8 mouse cellular contexts compared by ENCODE assay signal in genomic region chr8:121585159-121585825, GRCm38 (mm10). TPM values are rescaled to one million over a fixed set of nuclear protein-coding genes. Genes with fewer than 3 reads are reported as not detected.
DNase-seq lines count a peak whose midpoint lies in the region; ATAC-seq and TF ChIP-seq lines count a peak whose summit lies in the region.

No protein-coding gene starts in this region.

- DNase-seq in c-Kit-positive CD71-positive TER-119-positive erythroid progenitor cells, embryonic 14.5 days (ENCODE audit: low spot score), result peak; percentile 99
- DNase-seq in heart, postnatal 0 days (ENCODE audit: low spot score), result peak; percentile 98
- peak; percentile 100 for DNase-seq in kidney, postnatal 4 days

- peak; percentile 90 for TF ChIP-seq EP300 in heart, postnatal 0 days (IDR thresholded peaks at IDR 0.05; ENCODE audit: low read depth)

- peaks cover 60% of the 10 kb centered on the region for H3K4me1 ChIP-seq in E14TG2a.4 (replicated peaks; ENCODE audit: low read depth, low read length)
- peaks cover 13% of the 10 kb centered on the region for H3K4me1 ChIP-seq in forebrain, embryonic 12.5 days
- H3K4me1 ChIP-seq in heart, postnatal 0 days (ENCODE audit: control insufficient read depth, insufficient read depth), result 0 out of 2 replicates have a peak, but pooled peaks cover 4% of the 10 kb centered on the region
- H3K4me1 ChIP-seq in liver, embryonic 16.5 days (ENCODE audit: control insufficient read depth, low read depth, low read length), result peaks cover 52% of the 10 kb centered on the region
- peaks cover 17% of the 10 kb centered on the region for H3K4me1 ChIP-seq in neural tube, embryonic 13.5 days (replicated peaks)
- peaks cover 16% of the 10 kb centered on the region for H3K4me1 ChIP-seq in testis, adult 2 months (ENCODE audit: control insufficient read depth, insufficient read depth, low read length)

- no peak overlapping the region for H3K27ac ChIP-seq in forebrain, embryonic 12.5 days
- H3K27ac ChIP-seq in heart, postnatal 0 days (ENCODE audit: low read depth), result peak overlapping the region; percentile 77
- peak overlapping the region; percentile 84 for H3K27ac ChIP-seq in liver, embryonic 16.5 days (ENCODE audit: low read length)
- H3K27ac ChIP-seq in neural tube, embryonic 13.5 days (replicated peaks), result peak overlapping the region; percentile 34; the same call in 1 of the 2 replicates
- peak overlapping the region; percentile 72 for H3K27ac ChIP-seq in testis, adult 2 months (ENCODE audit: control insufficient read depth, insufficient read depth, low read depth, low read length)

- peak; percentile 96 for ATAC-seq in forebrain, embryonic 12.5 days (ENCODE audit: low FRiP score)
- ATAC-seq in heart, postnatal 0 days (ENCODE audit: insufficient read depth, low read depth), result peak; percentile 93
- ATAC-seq in liver, embryonic 16.5 days (ENCODE audit: low read depth), result peak; percentile 85
- peak; percentile 95 for ATAC-seq in neural tube, embryonic 13.5 days (ENCODE audit: low read depth)

- peak; percentile 75 for TF ChIP-seq POLR2A in testis, adult 2 months (IDR thresholded peaks at IDR 0.05; ENCODE audit: control insufficient read depth, low read depth, low read length)

- TF ChIP-seq CTCF in E14TG2a.4 (conservative IDR thresholded peaks at IDR 0.05; ENCODE audit: low read length), result no peak
- TF ChIP-seq CTCF in heart, postnatal 0 days (IDR thresholded peaks at IDR 0.05; ENCODE audit: low read depth), result no peak
- TF ChIP-seq CTCF in testis, adult 2 months (IDR thresholded peaks at IDR 0.05; ENCODE audit: control insufficient read depth, insufficient read depth, insufficient replicate concordance, low read depth, low read length), result no peak

- 1% methylated on average over 47 of the region's 47 CpGs for WGBS in forebrain, embryonic 12.5 days
- 1% methylated on average over 47 of the region's 47 CpGs for WGBS in heart, postnatal 0 days
- under 1% methylated on average over 47 of the region's 47 CpGs for WGBS in liver, embryonic 16.5 days (ENCODE audit: insufficient replicate concordance)
- WGBS in neural tube, embryonic 13.5 days, result 1% methylated on average over 47 of the region's 47 CpGs

- H3K4me2 ChIP-seq in forebrain, embryonic 12.5 days, result peak overlapping the region; percentile 71
- H3K4me2 ChIP-seq in heart, postnatal 0 days (ENCODE audit: low read depth, low read length), result peak overlapping the region; percentile 83
- H3K4me2 ChIP-seq in liver, embryonic 16.5 days (ENCODE audit: low read depth, low read length), result peak overlapping the region; percentile 75
- peak overlapping the region; percentile 62 for H3K4me2 ChIP-seq in neural tube, embryonic 13.5 days

- peak overlapping the region; percentile 82 for H3K4me3 ChIP-seq in E14TG2a.4 (replicated peaks; ENCODE audit: low read length)
- peak overlapping the region; percentile 61 for H3K4me3 ChIP-seq in forebrain, embryonic 12.5 days (replicated peaks)
- H3K4me3 ChIP-seq in heart, postnatal 0 days (ENCODE audit: low read depth, low read length), result peak overlapping the region; percentile 69
- H3K4me3 ChIP-seq in liver, embryonic 16.5 days (ENCODE audit: low read depth, low read length), result peak overlapping the region; percentile 74
- peak overlapping the region; percentile 60 for H3K4me3 ChIP-seq in neural tube, embryonic 13.5 days
- peak overlapping the region; percentile 95 for H3K4me3 ChIP-seq in testis, adult 2 months (ENCODE audit: control insufficient read depth, low read depth, low read length)

- H3K27me3 ChIP-seq in E14TG2a.4 (ENCODE audit: insufficient read depth, low read length), result no peaks in the 10 kb centered on the region
- H3K27me3 ChIP-seq in forebrain, embryonic 12.5 days, result 0 out of 2 replicates have a peak, but pooled peaks cover 3% of the 10 kb centered on the region
- H3K27me3 ChIP-seq in heart, postnatal 0 days (ENCODE audit: control insufficient read depth, insufficient read depth, low read length), result no peaks in the 10 kb centered on the region
- no peaks in the 10 kb centered on the region for H3K27me3 ChIP-seq in liver, embryonic 16.5 days (ENCODE audit: control insufficient read depth, insufficient read depth, low read depth, low read length)
- peaks cover 4% of the 10 kb centered on the region for H3K27me3 ChIP-seq in neural tube, embryonic 13.5 days
- H3K27me3 ChIP-seq in testis, adult 2 months (ENCODE audit: control insufficient read depth, insufficient read depth, low read length), result no peaks in the 10 kb centered on the region

- H3K9me3 ChIP-seq in E14TG2a.4 (ENCODE audit: low read length), result no peaks in the 10 kb centered on the region
- no peaks in the 10 kb centered on the region for H3K9me3 ChIP-seq in forebrain, embryonic 12.5 days
- H3K9me3 ChIP-seq in heart, postnatal 0 days (replicated peaks; ENCODE audit: control insufficient read depth, low read length), result no peaks in the 10 kb centered on the region
- H3K9me3 ChIP-seq in liver, embryonic 16.5 days (replicated peaks; ENCODE audit: control insufficient read depth, low read length), result no peaks in the 10 kb centered on the region
- H3K9me3 ChIP-seq in neural tube, embryonic 13.5 days, result no peaks in the 10 kb centered on the region

- H3K36me3 ChIP-seq in E14TG2a.4 (ENCODE audit: insufficient read depth, low read length), result no peaks in the 10 kb centered on the region
- H3K36me3 ChIP-seq in forebrain, embryonic 12.5 days (replicated peaks), result no peaks in the 10 kb centered on the region
- no peaks in the 10 kb centered on the region for H3K36me3 ChIP-seq in heart, postnatal 0 days (replicated peaks; ENCODE audit: control insufficient read depth, insufficient read depth, low read length)
- no peaks in the 10 kb centered on the region for H3K36me3 ChIP-seq in liver, embryonic 16.5 days (ENCODE audit: control insufficient read depth, insufficient read depth)
- H3K36me3 ChIP-seq in neural tube, embryonic 13.5 days, result no peaks in the 10 kb centered on the region
- H3K36me3 ChIP-seq in testis, adult 2 months (ENCODE audit: control insufficient read depth, insufficient read depth, low read length), result no peaks in the 10 kb centered on the region

- peak overlapping the region; percentile 59 for H3K9ac ChIP-seq in forebrain, embryonic 12.5 days
- peak overlapping the region; percentile 68 for H3K9ac ChIP-seq in heart, postnatal 0 days (replicated peaks; ENCODE audit: low read depth, low read length)
- H3K9ac ChIP-seq in liver, embryonic 16.5 days (ENCODE audit: low read depth, low read length), result peak overlapping the region; percentile 88
- H3K9ac ChIP-seq in neural tube, embryonic 13.5 days, result peak overlapping the region; percentile 75

RNA-seq across cellular contexts. Expression of gene Map1lc3b, which starts 4.9 kb away (rescaled TPM):
- polyA plus RNA-seq in forebrain, embryonic 12.5 days (2016; fragmentation: Nextera tagmentation; extraction: Ambion mirVana), result 248 and 250 TPM in 2 replicates
- total RNA-seq in heart, postnatal 0 days (2014; rRNA removed; ENCODE audit: low replicate concordance), result 186 and 191 TPM in 2 replicates
- polyA plus RNA-seq in heart, postnatal 0 days (2015; fragmentation: Nextera tagmentation; extraction: Ambion mirVana), result 313 and 342 TPM in 2 replicates
- 149 and 152 TPM in 2 replicates for polyA plus RNA-seq in liver, embryonic 16.5 days (2015; fragmentation: Nextera tagmentation; extraction: Ambion mirVana)
- 411 and 420 TPM in 2 replicates for polyA plus RNA-seq in neural tube, embryonic 13.5 days (2015; fragmentation: Nextera tagmentation; extraction: Ambion mirVana)
- 22.6 and 26.5 TPM in 2 replicates for polyA plus RNA-seq in testis, adult 2 months (2012; rRNA removed)

RNA-seq across cellular contexts. Expression of gene Fbxo31, which starts 6.7 kb away (rescaled TPM):
- polyA plus RNA-seq in forebrain, embryonic 12.5 days (2016; fragmentation: Nextera tagmentation; extraction: Ambion mirVana), result 18.6 and 19.3 TPM in 2 replicates
- 26.7 and 28.9 TPM in 2 replicates for total RNA-seq in heart, postnatal 0 days (2014; rRNA removed; ENCODE audit: low replicate concordance)
- 12.7 and 13.5 TPM in 2 replicates for polyA plus RNA-seq in heart, postnatal 0 days (2015; fragmentation: Nextera tagmentation; extraction: Ambion mirVana)
- 9.0 and 9.2 TPM in 2 replicates for polyA plus RNA-seq in liver, embryonic 16.5 days (2015; fragmentation: Nextera tagmentation; extraction: Ambion mirVana)
- 28.8 and 32.0 TPM in 2 replicates for polyA plus RNA-seq in neural tube, embryonic 13.5 days (2015; fragmentation: Nextera tagmentation; extraction: Ambion mirVana)
- 6.1 and 6.8 TPM in 2 replicates for polyA plus RNA-seq in testis, adult 2 months (2012; rRNA removed)

RNA-seq across cellular contexts. Expression of gene 1700018B08Rik, which starts 41.2 kb away (rescaled TPM):
- polyA plus RNA-seq in forebrain, embryonic 12.5 days (2016; fragmentation: Nextera tagmentation; extraction: Ambion mirVana), result not detected in 2 replicates
- total RNA-seq in heart, postnatal 0 days (2014; rRNA removed; ENCODE audit: low replicate concordance), result not detected in 2 replicates
- polyA plus RNA-seq in heart, postnatal 0 days (2015; fragmentation: Nextera tagmentation; extraction: Ambion mirVana), result not detected in 2 replicates
- not detected in 2 replicates for polyA plus RNA-seq in liver, embryonic 16.5 days (2015; fragmentation: Nextera tagmentation; extraction: Ambion mirVana)
- not detected in 2 replicates for polyA plus RNA-seq in neural tube, embryonic 13.5 days (2015; fragmentation: Nextera tagmentation; extraction: Ambion mirVana)
- polyA plus RNA-seq in testis, adult 2 months (2012; rRNA removed), result 438 and 472 TPM in 2 replicates

Comparison
In these comparisons a context has a peak if more than half of its experiments do, and no peak if none do; other contexts are left out.
1. RNA of gene 1700018B08Rik, which starts 41.2 kb away (polyA plus RNA-seq): 438 to 472 TPM in testis, adult 2 months; not detected in forebrain, embryonic 12.5 days, not detected in heart, postnatal 0 days, not detected in liver, embryonic 16.5 days and not detected in neural tube, embryonic 13.5 days; every median in the first group is over 100 times any median in the second.
2. Peak in every context shown above with its lines, with median percentiles within 50 percentile points of each other: H3K4me3 ChIP-seq, DNase-seq, ATAC-seq, H3K4me2 ChIP-seq and H3K9ac ChIP-seq.